Mouse (Mus musculus) limb, embryonic 11.5 days (tissue): ENCODE measurements around the gene Dync2li1. TPM values are rescaled to one million over a fixed set of nuclear protein-coding genes. Genes with fewer than 3 reads are reported as not detected.

Experiments
- ATAC-seq: fragments of 200-750 bp; cut with Nextera tagmentation; 2 replicates; pipeline ENCODE4 v1.8.0; 2017; ENCODE audit warnings: low read depth; ENCODE audit not compliant: insufficient number of reproducible peaks, low FRiP score, low TSS enrichment
- DNase-seq: peaks from one replicate; pipeline ENCODE4 v3.0.0-alpha.2; 2015; ENCODE audit warnings: low spot score
- H3K27ac ChIP-seq: fragments of 300-500 bp; sonication (generic); replicated peaks from 2 replicates; pipeline ENCODE4 v1.5.1; 2014; ENCODE audit warnings: low read depth, mild to moderate bottlenecking, low read length
- H3K27me3 ChIP-seq: fragments of 300-500 bp; sonication (generic); 2 replicates; pipeline ENCODE4 v1.6.1; 2014; ENCODE audit warnings: mild to moderate bottlenecking, low read length, mixed read lengths; ENCODE audit not compliant: control insufficient read depth, insufficient read depth
- H3K36me3 ChIP-seq: fragments of 300-500 bp; sonication (generic); 2 replicates; pipeline ENCODE4 v1.6.1; 2014; ENCODE audit warnings: mild to moderate bottlenecking, low read length, moderate library complexity, mixed read lengths; ENCODE audit not compliant: control insufficient read depth, insufficient read depth
- H3K4me1 ChIP-seq: fragments of 300-500 bp; sonication (generic); 2 replicates; pipeline ENCODE4 v1.6.1; 2014; ENCODE audit warnings: low read length, mixed read lengths; ENCODE audit not compliant: control insufficient read depth, insufficient read depth
- H3K4me2 ChIP-seq: fragments of 300-500 bp; sonication (generic); 2 replicates; pipeline ENCODE4 v1.6.1; 2014; ENCODE audit warnings: low read depth, mild to moderate bottlenecking, moderate library complexity; ENCODE audit not compliant: severe bottlenecking
- H3K4me3 ChIP-seq: fragments of 300-500 bp; sonication (generic); 2 replicates; pipeline ENCODE4 v1.5.1; 2014; ENCODE audit warnings: low read depth, low read length
- H3K9ac ChIP-seq: fragments of 300-500 bp; sonication (generic); 2 replicates; pipeline ENCODE4 v1.6.1; 2014; ENCODE audit warnings: mild to moderate bottlenecking, low read length
- H3K9me3 ChIP-seq: fragments of 300-500 bp; sonication (generic); 2 replicates; pipeline ENCODE4 v1.6.1; 2016; ENCODE audit warnings: low read length; ENCODE audit not compliant: control insufficient read depth
- WGBS: fragments of 180-500 bp; shearing (Covaris S2); extraction: QIAGEN DNeasy Blood & Tissue Kit; methylation state at CpG from one replicate; pipeline ENCODE4 v1.1.7; 2014; 5-methylcytosine and 5-hydroxymethylcytosine counted together
- polyA plus RNA-seq: library from polyadenylated mRNA; unstranded; fragments of >200 nt; fragmentation: Nextera tagmentation; extraction: Ambion mirVana; gene quantifications from 2 replicates; pipeline ENCODE4 v1.2.1, GENCODE M21; 2014

Dync2li1 gene
- polyA plus RNA-seq, 1 experiment from 2014 or later, result 42.0 TPM

DNA sequence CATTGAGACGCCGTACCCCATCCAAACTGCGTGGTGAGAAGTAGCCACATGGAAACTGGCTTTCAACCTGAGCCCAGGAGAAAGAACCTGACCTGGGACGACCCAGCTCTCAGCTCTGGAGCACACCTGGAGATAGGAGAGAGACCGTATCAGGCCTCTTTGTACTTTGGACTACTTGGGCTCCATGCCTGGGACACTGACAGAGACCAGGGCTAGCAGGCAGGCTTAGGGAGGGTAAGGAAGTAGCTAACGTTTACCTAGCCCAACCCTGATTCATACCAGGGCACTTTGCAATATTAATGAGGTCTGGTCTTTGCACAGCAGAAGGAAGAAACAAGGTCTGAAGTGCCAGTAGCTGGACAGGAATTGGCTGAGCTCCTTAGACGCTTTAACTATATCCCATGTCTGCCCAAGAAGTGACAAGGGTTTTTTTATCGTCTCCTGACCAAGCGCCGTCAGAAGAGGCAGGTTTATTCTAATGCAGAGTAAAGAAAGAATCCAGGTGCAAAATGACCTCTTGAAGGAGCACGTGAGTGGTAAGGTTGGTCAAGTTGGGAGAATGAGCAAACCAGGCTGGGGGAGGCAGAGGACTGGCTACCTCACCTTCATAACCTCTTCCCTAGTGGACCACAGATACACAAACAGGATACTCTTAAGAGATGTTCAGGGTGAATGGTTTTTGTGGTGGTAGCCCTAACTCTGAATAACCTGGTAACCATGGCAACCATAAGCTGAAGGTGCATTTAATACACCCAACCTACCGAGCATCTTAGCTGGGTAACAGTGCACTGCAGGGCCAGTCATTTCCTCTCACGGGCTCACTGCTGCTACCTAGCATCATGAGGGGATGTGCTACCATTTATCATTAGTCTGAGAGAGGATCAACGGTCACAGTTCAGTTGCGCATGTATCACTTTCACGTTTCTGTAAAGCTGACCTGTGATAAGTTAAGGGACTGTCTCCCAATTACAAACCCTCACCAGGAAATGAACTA lies 46.4 kb downstream of the Dync2li1 start:
- no peaks in the 10 kb centered on the region for H3K9me3 ChIP-seq
- no peak for ATAC-seq
- no peak overlapping the region for H3K9ac ChIP-seq
- no peaks in the 10 kb centered on the region for H3K27me3 ChIP-seq
- no peaks in the 10 kb centered on the region for H3K36me3 ChIP-seq
- H3K4me3 ChIP-seq, result no peak overlapping the region
- H3K27ac ChIP-seq, result no peak overlapping the region
- no peak for DNase-seq
- no peak overlapping the region for H3K4me2 ChIP-seq
- H3K4me1 ChIP-seq, result no peaks in the 10 kb centered on the region
- 79% methylated on average over 16 of the region's 16 CpGs for WGBS

DNA sequence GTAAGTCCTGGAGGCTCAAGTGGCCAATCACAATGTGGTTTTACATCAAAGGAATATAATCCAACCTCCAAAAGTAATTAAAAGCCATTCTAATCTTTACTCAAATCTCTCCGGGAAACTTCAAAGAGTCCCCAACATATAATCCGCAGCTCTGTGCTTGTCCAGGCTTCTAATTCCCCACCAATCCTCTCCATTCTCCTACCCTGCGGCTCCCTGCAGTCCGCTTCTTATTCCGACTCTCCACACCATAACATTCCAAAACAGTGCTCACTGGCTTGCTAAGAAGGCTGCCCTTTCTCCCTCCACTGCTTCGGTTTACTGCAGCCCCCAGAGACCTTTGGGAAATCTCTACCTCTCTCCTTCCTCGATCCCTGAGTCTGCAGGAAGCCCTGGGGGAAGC lies 47.8 kb downstream of the Dync2li1 start:
- H3K4me2 ChIP-seq, result no peak overlapping the region
- DNase-seq, result no peak
- ATAC-seq, result no peak

DNA sequence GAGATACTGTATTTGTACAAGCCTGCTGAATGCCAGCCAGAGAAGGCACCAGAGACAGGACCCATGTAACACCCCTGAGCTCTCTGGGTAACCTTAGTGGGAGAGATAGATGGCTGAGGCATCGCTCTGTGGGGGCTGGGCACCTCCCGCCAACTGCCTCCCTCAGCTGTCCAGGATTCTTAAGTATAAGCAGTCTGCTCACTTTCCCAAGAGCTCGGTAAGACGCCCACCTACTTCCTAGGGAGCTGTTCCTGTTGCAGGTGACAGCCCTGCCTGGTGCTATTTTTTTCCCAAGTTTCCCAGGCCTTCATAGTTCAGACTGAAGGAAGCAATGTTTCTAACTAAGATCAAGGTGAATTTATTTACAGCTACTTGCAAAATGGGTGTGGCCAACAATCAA lies 48.9 kb downstream of the Dync2li1 start:
- Histone ChIP-seq H3K4me3 (no peak overlapping the region), H3K27ac (no peak overlapping the region), H3K9me3 (no peaks in the 10 kb centered on the region), H3K9ac (no peak overlapping the region), H3K27me3 (no peaks in the 10 kb centered on the region), H3K4me2 (no peak overlapping the region), H3K4me1 (no peaks in the 10 kb centered on the region), H3K36me3 (no peaks in the 10 kb centered on the region)
- ATAC-seq (no peak), DNase-seq (no peak)
- WGBS, result 71% methylated on average over 4 of the region's 4 CpGs

More for the DNA sequence above, 47.8 kb downstream of the Dync2li1 start:
- 25% methylated on average over 7 of the region's 7 CpGs for WGBS
- no peaks in the 10 kb centered on the region for H3K27me3 ChIP-seq
- no peak overlapping the region for H3K9ac ChIP-seq
- no peak overlapping the region for H3K4me3 ChIP-seq
- no peak overlapping the region for H3K27ac ChIP-seq
- H3K9me3 ChIP-seq, result no peaks in the 10 kb centered on the region
- no peaks in the 10 kb centered on the region for H3K36me3 ChIP-seq
- no peaks in the 10 kb centered on the region for H3K4me1 ChIP-seq

DNA sequence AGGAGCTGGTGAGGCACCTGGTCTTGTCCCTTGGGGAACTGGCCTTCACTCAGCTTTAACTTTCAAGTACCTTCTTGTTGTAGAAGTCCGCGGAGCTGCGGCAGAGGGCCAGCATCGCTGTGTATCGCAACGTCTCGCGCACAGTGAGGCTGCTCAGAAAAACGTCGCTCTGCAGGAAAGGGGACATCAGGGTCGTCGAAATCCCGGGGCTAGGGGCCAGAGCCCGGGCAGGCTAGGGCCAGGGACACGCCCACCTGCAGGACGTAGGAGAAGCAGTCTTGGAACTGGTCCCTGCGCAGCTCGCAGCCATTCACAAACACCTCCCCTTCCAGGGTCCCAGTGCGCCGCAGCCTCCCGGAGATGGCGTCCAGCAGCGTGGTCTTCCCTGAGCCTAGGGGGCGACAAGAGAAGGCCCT lies 49.7 kb downstream of the Dync2li1 start, which contains the start of gene Abcg8:
Gene Abcg8, plus strand, starts transcription at position 352 of the 416 bp plus-strand sequence.
- H3K4me3 ChIP-seq, result peak within 1 kb of the TSS; percentile 28
- 5% methylated on average over 24 of the region's 24 CpGs for WGBS
- ATAC-seq, result peak; percentile 72; the same call in 1 of the 2 replicates
- peak within 1 kb of the TSS; percentile 48; the same call in 1 of the 2 replicates for H3K9ac ChIP-seq
- no peaks in the 10 kb centered on the region for H3K4me1 ChIP-seq
- no peak within 1 kb of the TSS for H3K27ac ChIP-seq
- no peaks in the 10 kb centered on the region for H3K9me3 ChIP-seq
- H3K4me2 ChIP-seq, result peak within 1 kb of the TSS; percentile 53
- H3K27me3 ChIP-seq, result no peaks in the 10 kb centered on the region
- DNase-seq, result peak; percentile 65
- no peaks in the 10 kb centered on the region for H3K36me3 ChIP-seq

DNA sequence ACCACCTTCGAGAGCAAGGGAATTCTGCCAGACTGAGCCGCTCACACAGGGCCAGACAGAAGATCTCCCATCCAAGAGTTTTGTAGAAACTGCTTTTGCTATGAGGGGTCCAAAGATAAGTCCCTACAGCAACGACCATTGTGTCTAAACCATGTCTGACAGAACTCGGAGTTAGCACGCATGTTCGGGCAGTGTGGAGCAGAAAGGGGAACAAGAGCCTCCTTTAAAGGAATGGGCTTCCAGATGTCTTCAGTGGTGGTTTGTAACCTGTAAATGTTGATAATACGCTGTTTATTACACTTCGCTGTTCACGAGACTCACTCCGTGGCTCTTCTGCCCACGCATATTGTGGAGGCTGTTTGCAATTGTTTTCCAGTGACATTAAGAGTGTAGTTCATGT lies 51.3 kb downstream of the Dync2li1 start:
- Histone ChIP-seq H3K27ac (no peak overlapping the region), H3K27me3 (no peaks in the 10 kb centered on the region), H3K9me3 (no peaks in the 10 kb centered on the region), H3K4me1 (no peaks in the 10 kb centered on the region), H3K36me3 (no peaks in the 10 kb centered on the region), H3K4me2 (no peak overlapping the region), H3K9ac (no peak overlapping the region), H3K4me3 (no peak overlapping the region)
- no peak for DNase-seq
- ATAC-seq, result no peak
- WGBS, result 86% methylated on average over 11 of the region's 11 CpGs

DNA sequence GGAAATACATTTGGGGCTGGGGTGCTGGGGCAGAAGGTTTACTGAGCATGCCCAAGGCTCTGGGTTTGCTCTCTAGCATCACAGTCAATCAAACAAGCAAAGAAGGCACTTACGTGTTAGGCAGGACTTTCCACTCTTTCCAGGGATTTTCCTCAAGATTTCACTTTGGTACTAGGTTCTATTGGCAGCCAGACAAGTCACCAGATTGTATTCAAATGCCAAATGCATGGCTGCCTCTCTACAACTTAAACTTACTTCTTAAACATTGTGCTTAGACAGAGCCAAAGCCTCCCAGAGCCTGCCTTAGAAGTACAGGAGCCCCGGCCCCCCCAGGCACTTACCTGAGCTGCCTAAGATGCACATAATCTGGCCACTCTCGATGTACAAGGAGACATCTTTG lies 55.4 kb downstream of the Dync2li1 start:
- H3K4me2 ChIP-seq, result no peak overlapping the region
- DNase-seq (no peak), ATAC-seq (no peak)
- no peak overlapping the region for H3K9ac ChIP-seq
- no peaks in the 10 kb centered on the region for H3K27me3 ChIP-seq
- H3K36me3 ChIP-seq, result no peaks in the 10 kb centered on the region
- 85% methylated on average over 3 of the region's 3 CpGs for WGBS
- no peak overlapping the region for H3K27ac ChIP-seq
- no peaks in the 10 kb centered on the region for H3K4me1 ChIP-seq
- H3K4me3 ChIP-seq, result no peak overlapping the region
- H3K9me3 ChIP-seq, result no peaks in the 10 kb centered on the region

DNA sequence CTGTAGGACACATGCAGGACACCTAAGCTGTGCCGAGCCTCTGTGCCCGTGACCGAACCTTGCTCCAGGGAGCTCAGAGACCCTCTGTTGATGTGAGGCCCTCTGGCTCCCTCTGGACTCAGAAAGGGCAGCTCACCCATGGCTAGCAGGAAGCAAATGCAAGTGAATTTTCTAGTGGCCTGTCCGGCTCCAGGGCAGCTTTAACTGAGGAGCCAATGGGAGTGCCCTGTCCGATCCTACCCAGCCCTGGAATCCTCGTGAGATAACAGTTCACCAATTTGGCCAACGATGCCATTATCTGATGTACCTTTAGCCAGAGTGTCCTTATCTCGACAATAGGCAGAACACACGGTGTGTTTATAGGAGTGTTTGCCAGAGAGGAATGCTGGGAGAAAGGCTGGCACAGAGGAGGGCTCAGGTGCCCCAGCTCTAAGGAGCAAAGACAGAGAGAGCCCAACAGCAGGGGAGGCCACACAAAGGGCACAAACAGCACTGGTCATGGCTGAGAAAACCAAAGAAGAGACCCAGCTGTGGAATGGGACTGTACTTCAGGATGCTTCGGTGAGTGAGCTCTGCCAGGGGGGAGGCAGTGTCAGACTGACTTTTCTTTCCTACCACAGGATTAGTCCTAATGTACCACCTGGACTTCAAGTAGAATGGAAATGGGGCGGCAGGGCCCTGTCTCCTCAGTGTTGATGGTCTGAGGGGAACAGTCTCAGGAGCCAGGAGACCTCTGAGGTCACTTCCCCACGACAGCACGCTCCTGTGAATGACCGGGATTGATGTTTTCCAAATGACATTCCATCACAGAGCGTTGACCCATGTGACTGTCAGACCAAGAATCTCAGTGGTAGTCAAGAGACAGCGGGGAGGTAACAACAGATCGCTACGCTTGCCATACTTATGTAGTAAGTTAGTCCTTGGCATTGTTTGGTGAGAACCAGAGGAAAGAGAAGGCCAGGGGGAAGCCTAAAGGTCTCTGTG lies 56.7 kb downstream of the Dync2li1 start, which contains the start of gene Abcg5:
Gene Abcg5, minus strand, starts transcription at position 278 of the 984 bp plus-strand sequence.
- ATAC-seq (no peak), DNase-seq (no peak)
- H3K27ac ChIP-seq, result no peak within 1 kb of the TSS
- H3K9me3 ChIP-seq, result no peaks in the 10 kb centered on the region
- no peak within 1 kb of the TSS for H3K9ac ChIP-seq
- 81% methylated on average over 18 of the region's 18 CpGs for WGBS
- H3K36me3 ChIP-seq, result no peaks in the 10 kb centered on the region
- H3K4me1 ChIP-seq, result no peaks in the 10 kb centered on the region
- no peak within 1 kb of the TSS for H3K4me3 ChIP-seq
- no peak within 1 kb of the TSS for H3K4me2 ChIP-seq
- H3K27me3 ChIP-seq, result no peaks in the 10 kb centered on the region

DNA sequence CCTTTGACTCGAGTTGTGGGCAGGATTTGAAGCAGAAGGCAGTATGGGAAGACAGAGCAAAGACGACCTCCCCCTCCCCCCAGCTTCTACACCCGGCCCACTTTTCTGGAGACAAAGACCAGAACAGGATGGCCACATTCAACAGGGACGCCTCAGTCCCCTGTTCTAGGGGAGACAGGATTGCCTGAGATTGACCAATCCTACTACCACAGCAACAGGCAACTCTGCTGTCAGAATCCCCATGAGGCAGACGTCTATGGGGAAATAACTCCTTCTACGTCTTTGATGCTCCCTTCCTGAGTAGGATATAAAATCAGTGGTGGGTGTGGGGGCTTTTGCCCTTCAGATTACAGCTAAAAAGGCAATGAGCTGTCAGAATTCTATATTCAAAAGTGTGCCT lies 58.0 kb downstream of the Dync2li1 start:
- no peak for DNase-seq
- no peaks in the 10 kb centered on the region for H3K4me1 ChIP-seq
- no peak for ATAC-seq
- no peak overlapping the region for H3K9ac ChIP-seq
- no peaks in the 10 kb centered on the region for H3K27me3 ChIP-seq
- no peak overlapping the region for H3K4me2 ChIP-seq
- H3K4me3 ChIP-seq, result no peak overlapping the region
- 27% methylated on average over 6 of the region's 6 CpGs for WGBS
- H3K36me3 ChIP-seq, result no peaks in the 10 kb centered on the region
- no peak overlapping the region for H3K27ac ChIP-seq
- H3K9me3 ChIP-seq, result no peaks in the 10 kb centered on the region
